Mouse (Mus musculus) spleen, adult 12 weeks (tissue): ENCODE data around the gene Sh2d7.

Source experiments
- DNase-seq: peaks from one replicate; pipeline ENCODE4 v3.0.0; 2022; ENCODE audit warnings: low spot score

The Sh2d7 gene

GRCm38 (mm10) chr9:54538684-54539083, at the start of gene Sh2d7:
Gene Sh2d7 (plus strand): TSS chr9:54538984.
- no peak for DNase-seq

GRCm38 (mm10) chr9:54489599-54489998, 49.2 kb upstream of the Sh2d7 start:
- DNase-seq: no peak

- DNase-seq: no peak
Observed at GRCm38 (mm10) chr9:54490431-54490830, 48.4 kb upstream of the Sh2d7 start.

- no peak for DNase-seq
Observed at GRCm38 (mm10) chr9:54499291-54499690, 39.5 kb upstream of the Sh2d7 start.

- DNase-seq: no peak
Observed at GRCm38 (mm10) chr9:54499791-54500190, 39.0 kb upstream of the Sh2d7 start.

GRCm38 (mm10) chr9:54500832-54501452, 37.8 kb upstream of the Sh2d7 start:
- DNase-seq: no peak

- no peak for DNase-seq
Observed at GRCm38 (mm10) chr9:54501453-54502110, 37.2 kb upstream of the Sh2d7 start, which contains the start of gene Dmxl2. Gene Dmxl2 (minus strand): TSS chr9:54501626.

- no peak for DNase-seq
Observed at GRCm38 (mm10) chr9:54502111-54502495, 36.7 kb upstream of the Sh2d7 start.

- DNase-seq: no peak
Observed at GRCm38 (mm10) chr9:54502873-54503272, 35.9 kb upstream of the Sh2d7 start.

GRCm38 (mm10) chr9:54515991-54516390, 22.8 kb upstream of the Sh2d7 start:
- DNase-seq: no peak

- DNase-seq: no peak
Observed at GRCm38 (mm10) chr9:54518921-54519320, 19.9 kb upstream of the Sh2d7 start.

GRCm38 (mm10) chr9:54520286-54520685, 18.5 kb upstream of the Sh2d7 start:
- no peak for DNase-seq

GRCm38 (mm10) chr9:54527694-54528093, 11.1 kb upstream of the Sh2d7 start:
- no peak for DNase-seq

- DNase-seq: no peak
Observed at GRCm38 (mm10) chr9:54529950-54530349, 8.8 kb upstream of the Sh2d7 start.

- DNase-seq: no peak
Observed at GRCm38 (mm10) chr9:54530836-54531235, 7.9 kb upstream of the Sh2d7 start.

GRCm38 (mm10) chr9:54531421-54531820, 7.4 kb upstream of the Sh2d7 start:
- DNase-seq: no peak

- no peak for DNase-seq
Observed at GRCm38 (mm10) chr9:54532926-54533325, 5.9 kb upstream of the Sh2d7 start.

GRCm38 (mm10) chr9:54533975-54534374, 4.8 kb upstream of the Sh2d7 start:
- no peak for DNase-seq

- DNase-seq: no peak
Observed at GRCm38 (mm10) chr9:54536236-54536635, 2.5 kb upstream of the Sh2d7 start.

- DNase-seq: no peak
Observed at GRCm38 (mm10) chr9:54537030-54537429, 1.8 kb upstream of the Sh2d7 start.

GRCm38 (mm10) chr9:54537480-54537879, 1.3 kb upstream of the Sh2d7 start:
- no peak for DNase-seq

GRCm38 (mm10) chr9:54538244-54538643, 540 bp upstream of the Sh2d7 start:
- DNase-seq: no peak

- no peak for DNase-seq
Observed at GRCm38 (mm10) chr9:54540801-54541200, 2.0 kb downstream of the Sh2d7 start.
